Mouse (Mus musculus): Measurements from ENCODE around the gene Ets2. TPM values are rescaled to one million over a fixed set of nuclear protein-coding genes. Genes with fewer than 3 reads are reported as not detected.

The Ets2 gene
- polyA plus RNA-seq (2014; fragmentation: Nextera tagmentation; extraction: Ambion mirVana): 52.8 and 57.9 TPM in 2 replicates

- Histone ChIP-seq H3K27ac (ENCODE audit: low read depth) (peak within 1 kb of the TSS; percentile 96), H3K27me3 (replicated peaks; ENCODE audit: control insufficient read depth, insufficient read depth, low read length) (no peaks in the 10 kb centered on the region), H3K36me3 (ENCODE audit: control insufficient read depth, insufficient read depth, low read length) (peaks cover 10% of the 10 kb centered on the region), H3K4me1 (replicated peaks; ENCODE audit: control insufficient read depth, insufficient read depth, low read length) (peaks cover 21% of the 10 kb centered on the region), H3K4me3 (ENCODE audit: low read depth, low read length) (peak within 1 kb of the TSS; percentile 57), H3K9ac (ENCODE audit: low read length) (peak within 1 kb of the TSS; percentile 98), H3K9me3 (ENCODE audit: control insufficient read depth, low read length) (no peaks in the 10 kb centered on the region), H3K4me2 (ENCODE audit: low read length) (peak within 1 kb of the TSS; percentile 73)
- DNase-seq (ENCODE audit: low spot score) (peak; percentile 95), ATAC-seq (replicated peaks; ENCODE audit: low FRiP score, low TSS enrichment, low read depth) (peak; percentile 87)
- under 1% methylated on average over 64 of the region's 64 CpGs for WGBS
These were observed at the start of gene Ets2 for GRCm38 (mm10) chr16:95701802-95702561. TSS of gene Ets2 (plus strand) at chr16:95702075.

- Histone ChIP-seq H3K4me1 (replicated peaks; ENCODE audit: control insufficient read depth, insufficient read depth, low read length) (no peaks in the 10 kb centered on the region), H3K36me3 (ENCODE audit: control insufficient read depth, insufficient read depth, low read length) (no peaks in the 10 kb centered on the region), H3K9ac (ENCODE audit: low read length) (no peak overlapping the region), H3K9me3 (ENCODE audit: control insufficient read depth, low read length) (no peaks in the 10 kb centered on the region), H3K27me3 (replicated peaks; ENCODE audit: control insufficient read depth, insufficient read depth, low read length) (no peaks in the 10 kb centered on the region), H3K4me3 (ENCODE audit: low read depth, low read length) (no peak overlapping the region), H3K4me2 (ENCODE audit: low read length) (no peak overlapping the region), H3K27ac (ENCODE audit: low read depth) (no peak overlapping the region)
- ATAC-seq (replicated peaks; ENCODE audit: low FRiP score, low TSS enrichment, low read depth) (no peak), DNase-seq (ENCODE audit: low spot score) (no peak)
- WGBS: 91% methylated on average over 15 of the region's 15 CpGs
These were observed 47.7 kb upstream of the Ets2 start for GRCm38 (mm10) chr16:95654204-95654611.

GRCm38 (mm10) chr16:95656535-95656934, 45.3 kb upstream of the Ets2 start:
- 95% methylated on average over 4 of the region's 4 CpGs for WGBS
- no peak for ATAC-seq (replicated peaks; ENCODE audit: low FRiP score, low TSS enrichment, low read depth)

GRCm38 (mm10) chr16:95657187-95657586, 44.7 kb upstream of the Ets2 start:
- Histone ChIP-seq H3K4me3 (ENCODE audit: low read depth, low read length) (no peak overlapping the region), H3K4me2 (ENCODE audit: low read length) (no peak overlapping the region), H3K9me3 (ENCODE audit: control insufficient read depth, low read length) (no peaks in the 10 kb centered on the region), H3K27me3 (replicated peaks; ENCODE audit: control insufficient read depth, insufficient read depth, low read length) (no peaks in the 10 kb centered on the region), H3K27ac (ENCODE audit: low read depth) (no peak overlapping the region), H3K4me1 (replicated peaks; ENCODE audit: control insufficient read depth, insufficient read depth, low read length) (no peaks in the 10 kb centered on the region), H3K9ac (ENCODE audit: low read length) (no peak overlapping the region), H3K36me3 (ENCODE audit: control insufficient read depth, insufficient read depth, low read length) (no peaks in the 10 kb centered on the region)
- DNase-seq (ENCODE audit: low spot score) (no peak), ATAC-seq (replicated peaks; ENCODE audit: low FRiP score, low TSS enrichment, low read depth) (no peak)
- WGBS: 98% methylated on average over 5 of the region's 5 CpGs

More at GRCm38 (mm10) chr16:95656535-95656934, 45.3 kb upstream of the Ets2 start:
- Histone ChIP-seq H3K9ac (ENCODE audit: low read length) (no peak overlapping the region), H3K36me3 (ENCODE audit: control insufficient read depth, insufficient read depth, low read length) (no peaks in the 10 kb centered on the region), H3K4me1 (replicated peaks; ENCODE audit: control insufficient read depth, insufficient read depth, low read length) (no peaks in the 10 kb centered on the region), H3K4me2 (ENCODE audit: low read length) (no peak overlapping the region), H3K4me3 (ENCODE audit: low read depth, low read length) (no peak overlapping the region), H3K27ac (ENCODE audit: low read depth) (no peak overlapping the region), H3K9me3 (ENCODE audit: control insufficient read depth, low read length) (no peaks in the 10 kb centered on the region), H3K27me3 (replicated peaks; ENCODE audit: control insufficient read depth, insufficient read depth, low read length) (no peaks in the 10 kb centered on the region)
- no peak for DNase-seq (ENCODE audit: low spot score)

GRCm38 (mm10) chr16:95657756-95658155, 44.1 kb upstream of the Ets2 start:
- Histone ChIP-seq H3K27ac (ENCODE audit: low read depth) (no peak overlapping the region), H3K4me3 (ENCODE audit: low read depth, low read length) (no peak overlapping the region), H3K4me2 (ENCODE audit: low read length) (no peak overlapping the region), H3K27me3 (replicated peaks; ENCODE audit: control insufficient read depth, insufficient read depth, low read length) (no peaks in the 10 kb centered on the region), H3K36me3 (ENCODE audit: control insufficient read depth, insufficient read depth, low read length) (no peaks in the 10 kb centered on the region), H3K9ac (ENCODE audit: low read length) (no peak overlapping the region), H3K9me3 (ENCODE audit: control insufficient read depth, low read length) (no peaks in the 10 kb centered on the region), H3K4me1 (replicated peaks; ENCODE audit: control insufficient read depth, insufficient read depth, low read length) (no peaks in the 10 kb centered on the region)
- 96% methylated on average over 5 of the region's 5 CpGs for WGBS
- DNase-seq (ENCODE audit: low spot score) (no peak), ATAC-seq (replicated peaks; ENCODE audit: low FRiP score, low TSS enrichment, low read depth) (no peak)

- DNase-seq (ENCODE audit: low spot score) (peak; percentile 78), ATAC-seq (replicated peaks; ENCODE audit: low FRiP score, low TSS enrichment, low read depth) (0 out of 2 replicates have a peak, but pooled peaks have one; percentile 32)
- Histone ChIP-seq H3K4me1 (replicated peaks; ENCODE audit: control insufficient read depth, insufficient read depth, low read length) (no peaks in the 10 kb centered on the region), H3K36me3 (ENCODE audit: control insufficient read depth, insufficient read depth, low read length) (no peaks in the 10 kb centered on the region), H3K9ac (ENCODE audit: low read length) (no peak overlapping the region), H3K27me3 (replicated peaks; ENCODE audit: control insufficient read depth, insufficient read depth, low read length) (no peaks in the 10 kb centered on the region), H3K9me3 (ENCODE audit: control insufficient read depth, low read length) (no peaks in the 10 kb centered on the region), H3K4me3 (ENCODE audit: low read depth, low read length) (no peak overlapping the region), H3K27ac (ENCODE audit: low read depth) (no peak overlapping the region), H3K4me2 (ENCODE audit: low read length) (no peak overlapping the region)
- WGBS: 56% methylated on average over 5 of the region's 5 CpGs
These were observed 42.9 kb upstream of the Ets2 start for GRCm38 (mm10) chr16:95658836-95659430.

- H3K36me3 ChIP-seq (ENCODE audit: control insufficient read depth, insufficient read depth, low read length): no peaks in the 10 kb centered on the region
- H3K4me3 ChIP-seq (ENCODE audit: low read depth, low read length): no peak overlapping the region
- H3K4me1 ChIP-seq (replicated peaks; ENCODE audit: control insufficient read depth, insufficient read depth, low read length): no peaks in the 10 kb centered on the region
- no peak overlapping the region for H3K9ac ChIP-seq (ENCODE audit: low read length)
- no peaks in the 10 kb centered on the region for H3K27me3 ChIP-seq (replicated peaks; ENCODE audit: control insufficient read depth, insufficient read depth, low read length)
- no peaks in the 10 kb centered on the region for H3K9me3 ChIP-seq (ENCODE audit: control insufficient read depth, low read length)
- ATAC-seq (replicated peaks; ENCODE audit: low FRiP score, low TSS enrichment, low read depth) (no peak), DNase-seq (ENCODE audit: low spot score) (no peak)
- no peak overlapping the region for H3K4me2 ChIP-seq (ENCODE audit: low read length)
- WGBS: 73% methylated on average over 19 of the region's 19 CpGs
- no peak overlapping the region for H3K27ac ChIP-seq (ENCODE audit: low read depth)
These were observed 42.4 kb upstream of the Ets2 start for GRCm38 (mm10) chr16:95659461-95659860.

- no peak for ATAC-seq (replicated peaks; ENCODE audit: low FRiP score, low TSS enrichment, low read depth)
- no peak for DNase-seq (ENCODE audit: low spot score)
- Histone ChIP-seq H3K4me3 (ENCODE audit: low read depth, low read length) (no peak overlapping the region), H3K4me2 (ENCODE audit: low read length) (no peak overlapping the region), H3K27me3 (replicated peaks; ENCODE audit: control insufficient read depth, insufficient read depth, low read length) (no peaks in the 10 kb centered on the region), H3K9ac (ENCODE audit: low read length) (no peak overlapping the region), H3K4me1 (replicated peaks; ENCODE audit: control insufficient read depth, insufficient read depth, low read length) (no peaks in the 10 kb centered on the region), H3K27ac (ENCODE audit: low read depth) (no peak overlapping the region), H3K9me3 (ENCODE audit: control insufficient read depth, low read length) (no peaks in the 10 kb centered on the region), H3K36me3 (ENCODE audit: control insufficient read depth, insufficient read depth, low read length) (no peaks in the 10 kb centered on the region)
- WGBS: 75% methylated on average over 5 of the region's 5 CpGs
These were observed 41.0 kb upstream of the Ets2 start for GRCm38 (mm10) chr16:95660909-95661308.

Data from intestine, embryonic 14.5 days (tissue).